Mouse (Mus musculus) retina, embryonic 14.5 days (tissue): ENCODE results near the gene Haus6.

Experiments used
- DNase-seq: peaks from one replicate; pipeline ENCODE4 v3.0.0-alpha.2; 2015; ENCODE audit warnings: low spot score

The Haus6 gene

DNA sequence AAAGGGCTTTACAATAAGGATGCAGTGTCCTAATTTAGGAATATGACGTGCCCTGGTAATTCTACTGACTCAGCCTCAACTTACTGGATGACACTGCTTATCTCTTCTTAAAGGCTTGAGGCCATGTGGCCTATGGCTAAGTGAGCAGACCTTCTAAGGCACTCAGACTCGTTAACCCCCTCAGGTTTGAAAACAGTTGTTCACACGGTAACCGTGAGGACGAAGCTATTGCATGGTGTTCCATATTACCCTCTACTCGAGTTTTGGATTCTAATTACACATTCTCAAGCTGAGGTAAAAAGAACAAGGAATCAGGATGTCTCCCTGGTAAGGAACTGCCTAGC is 36.9 kb downstream of the Haus6 start:
- DNase-seq = no peak

DNA sequence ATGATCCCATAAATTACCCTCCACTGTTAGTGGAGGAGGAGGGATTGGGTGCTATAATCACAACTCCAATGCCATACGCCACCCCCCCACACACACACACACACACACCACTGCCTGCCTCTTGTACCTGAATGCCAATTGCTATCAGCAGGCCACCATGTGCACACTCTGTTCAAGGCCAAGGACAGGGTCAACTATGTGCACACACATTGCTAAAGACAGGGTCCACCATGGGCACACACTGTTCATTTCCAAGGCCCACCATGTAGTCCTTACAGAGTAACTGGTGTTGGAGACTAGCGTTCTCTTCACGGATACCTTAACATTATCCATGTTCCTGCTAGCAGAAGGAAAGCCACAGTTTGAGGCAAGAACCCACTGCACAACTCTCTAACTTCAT is 50.8 kb downstream of the Haus6 start:
- DNase-seq = no peak

GRCm38 (mm10) chr4:86559006-86559405 is 52.8 kb downstream of the Haus6 start:
- DNase-seq = no peak

DNA sequence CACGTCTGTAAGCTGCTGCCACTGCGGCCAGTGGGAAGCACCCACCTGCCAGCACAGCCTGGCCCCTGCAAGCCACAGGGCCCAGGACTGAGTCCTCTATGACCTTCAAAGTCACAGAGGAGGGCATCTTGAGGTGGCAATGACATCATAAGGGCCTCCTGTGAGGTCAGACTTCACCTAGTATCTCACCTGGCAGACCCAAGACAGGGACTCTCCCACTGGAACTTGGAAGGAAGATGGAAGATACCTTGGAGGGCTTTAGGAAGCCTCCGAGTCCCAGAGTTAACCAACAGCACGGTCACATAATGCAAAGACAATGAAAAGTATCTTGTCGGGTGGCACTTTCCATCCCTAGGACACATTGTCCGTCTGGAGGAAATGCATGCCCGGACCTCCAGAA is 53.6 kb downstream of the Haus6 start, which contains the start of gene Saxo1:
TSS of gene Saxo1 (minus strand) at position 101 of the 400 bp plus-strand sequence.
- DNase-seq = no peak

GRCm38 (mm10) chr4:86557371-86557770 is 54.5 kb downstream of the Haus6 start:
- no peak for DNase-seq

- DNase-seq = peak; percentile 84
Observed at GRCm38 (mm10) chr4:86555035-86555707, 56.7 kb downstream of the Haus6 start.

DNA sequence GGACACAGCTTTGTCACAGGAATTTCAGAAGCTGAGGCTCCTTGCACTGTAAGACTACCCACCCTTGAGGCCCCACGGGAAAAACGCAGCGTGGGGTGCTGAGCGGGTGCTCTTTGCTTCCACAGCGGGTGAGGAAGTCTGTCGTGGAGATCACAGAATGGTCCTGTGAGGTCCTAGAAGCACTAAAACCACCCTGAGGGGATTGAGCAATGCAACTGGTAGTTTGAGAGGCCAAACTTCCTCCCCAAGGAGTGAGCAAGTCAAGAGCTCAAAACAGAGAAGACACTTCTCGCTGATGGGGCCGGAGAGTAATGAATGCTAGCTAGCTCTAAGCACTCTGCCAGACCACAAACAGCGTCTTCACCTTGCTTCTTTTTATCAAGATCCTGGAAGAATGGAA is 63.5 kb downstream of the Haus6 start:
- DNase-seq = no peak

DNA sequence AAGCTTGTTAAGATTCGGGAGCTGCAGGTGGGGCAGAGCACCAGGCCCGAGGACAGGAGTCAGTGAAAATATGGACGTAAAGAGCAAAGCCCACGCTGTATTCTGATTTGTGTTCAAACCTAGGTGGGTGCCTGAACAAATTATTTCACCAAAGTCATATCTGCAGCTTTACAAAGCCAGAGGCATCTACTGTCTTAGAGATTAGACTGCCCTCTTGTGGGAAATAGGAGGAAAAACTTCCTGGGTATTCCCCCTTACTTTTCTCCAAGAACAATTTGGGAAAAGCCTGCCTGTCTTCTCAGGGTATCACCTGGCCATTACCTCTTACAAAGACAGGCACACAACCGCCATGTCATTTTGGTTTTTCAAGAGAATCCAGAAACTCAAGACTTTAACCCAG is 66.2 kb downstream of the Haus6 start:
- peak; percentile 74 for DNase-seq

DNA sequence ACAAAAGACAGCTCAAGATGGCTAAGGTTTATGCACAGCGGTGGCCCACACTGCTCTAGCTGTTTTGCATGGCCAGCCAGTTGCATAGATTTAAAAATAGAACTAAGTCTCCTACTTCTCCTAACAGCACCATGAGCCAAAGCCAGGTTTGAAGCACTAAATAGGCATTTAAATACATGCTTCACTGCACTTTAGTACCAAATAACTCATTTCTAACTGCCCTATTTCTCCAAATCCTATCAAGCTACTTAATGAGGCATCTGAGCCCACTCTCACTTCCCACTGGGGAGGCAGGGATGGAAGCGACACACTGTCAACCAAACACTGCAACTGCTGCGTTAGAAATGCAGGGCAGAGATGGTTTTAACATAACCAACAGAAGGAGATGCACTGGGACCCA is 67.9 kb downstream of the Haus6 start:
- peak; percentile 13 for DNase-seq

GRCm38 (mm10) chr4:86541573-86541972 is 70.3 kb downstream of the Haus6 start:
- no peak for DNase-seq

DNA sequence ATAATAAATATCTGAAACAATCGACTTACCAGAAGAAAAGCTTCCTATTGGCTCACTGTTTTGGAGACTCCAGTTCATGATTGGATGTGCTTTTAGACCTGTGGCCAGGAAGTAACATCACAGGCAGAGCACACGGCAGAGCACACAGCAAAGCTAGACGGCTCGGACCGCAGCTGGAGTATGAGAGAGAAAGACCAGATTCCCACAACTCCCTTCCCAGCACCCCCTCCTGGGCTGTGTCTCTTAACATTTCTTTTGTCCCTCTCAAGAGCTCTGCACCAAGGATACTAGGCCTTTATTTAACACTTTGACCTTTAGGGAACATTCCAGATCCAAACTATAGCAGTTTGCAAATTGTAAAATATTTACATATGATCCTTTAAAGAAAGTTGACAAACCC is 72.9 kb downstream of the Haus6 start:
- DNase-seq = no peak

DNA sequence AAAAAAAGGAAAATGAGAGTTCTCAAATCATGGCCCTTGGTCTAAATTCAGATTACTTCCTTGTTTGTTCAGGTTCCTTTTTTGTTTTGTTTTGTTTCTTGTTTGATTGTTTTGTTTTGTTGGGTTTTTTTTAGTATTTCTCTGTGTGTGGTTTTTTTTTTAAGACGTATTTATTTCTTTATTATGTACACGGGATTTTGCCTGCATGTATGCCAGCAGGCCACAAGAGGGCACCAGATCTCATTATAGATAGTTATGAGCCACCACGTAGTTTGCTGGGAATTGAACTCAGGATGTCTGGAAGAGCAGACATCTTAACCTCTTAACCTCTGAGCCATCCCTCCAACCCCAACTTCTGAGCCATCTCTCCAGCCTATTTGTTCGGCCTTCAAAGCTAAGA is 73.9 kb downstream of the Haus6 start:
- peak; percentile 72 for DNase-seq

- DNase-seq = no peak
Observed at GRCm38 (mm10) chr4:86534091-86534481, 77.8 kb downstream of the Haus6 start.

DNA sequence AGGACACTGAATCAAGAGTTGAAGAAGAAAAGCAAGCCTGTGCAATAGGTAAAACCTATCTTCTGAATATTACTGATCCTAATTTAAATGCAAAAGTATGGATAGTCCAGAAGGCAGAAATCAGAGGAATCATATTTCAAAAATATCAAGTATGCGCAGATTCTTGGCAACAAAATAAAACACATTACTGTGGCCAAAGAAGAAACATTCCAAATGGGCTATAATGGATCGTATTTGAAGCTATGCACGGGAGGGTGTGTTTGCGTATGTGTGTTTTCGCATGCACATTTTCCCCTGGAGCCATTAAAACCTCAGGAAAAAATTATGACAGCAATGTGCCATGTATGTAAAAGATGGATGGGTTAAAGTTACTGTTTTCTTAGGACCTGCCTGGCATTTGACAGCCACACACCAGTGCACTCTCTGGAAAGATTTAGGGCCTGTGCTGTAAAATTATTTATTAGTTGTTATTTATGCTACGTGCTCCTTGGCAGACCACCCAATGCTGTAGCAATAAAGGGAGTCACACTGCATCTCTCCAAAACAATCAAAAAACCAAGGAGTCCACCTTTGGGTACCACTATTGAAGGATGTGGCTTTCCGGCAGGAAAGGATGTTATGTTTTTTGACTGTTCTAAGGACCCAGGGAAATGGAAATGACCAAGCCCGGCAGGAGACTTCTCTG is 78.3 kb downstream of the Haus6 start:
- no peak for DNase-seq

DNA sequence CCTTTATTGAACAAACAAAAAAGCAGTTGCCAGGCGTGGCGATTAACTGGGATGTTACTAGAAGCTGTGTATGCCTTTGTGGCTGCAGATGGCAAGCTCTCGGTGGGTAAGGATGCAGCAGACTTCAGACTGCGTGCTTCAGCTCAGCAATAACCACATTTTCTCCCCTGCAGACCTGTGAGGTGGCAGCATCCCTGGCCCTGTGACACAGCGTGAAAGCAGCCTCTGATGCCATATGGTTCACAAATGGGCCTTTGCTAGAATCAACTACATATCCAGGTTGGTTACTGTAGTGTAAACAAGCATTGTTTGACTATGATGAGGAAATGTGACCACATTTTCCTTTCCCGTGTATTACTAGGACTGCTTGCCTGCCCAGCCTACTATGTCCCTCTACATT is 82.7 kb downstream of the Haus6 start:
- no peak for DNase-seq
